Mouse (Mus musculus) midbrain, embryonic 15.5 days (tissue): ENCODE measurements at regions not wholly inside any gene's neighbourhood (a gene's known extent, or its start where the extent isn't known, plus 50 kb on each side); places are given as distances from the start of the nearest gene placed in this dataset.

Experiments
- ATAC-seq: fragments of 200-750 bp; cut with Nextera tagmentation; replicated peaks from 2 replicates; pipeline ENCODE4 v1.8.0; 2017; ENCODE audit warnings: moderate TSS enrichment
- H3K27ac ChIP-seq: fragments of 300-500 bp; sonication (generic); 2 replicates; pipeline ENCODE4 v1.5.1; 2015; ENCODE audit warnings: mild to moderate bottlenecking, inconsistent platforms
- H3K27me3 ChIP-seq: fragments of 300-500 bp; sonication (generic); replicated peaks from 2 replicates; pipeline ENCODE4 v1.6.1; 2015; ENCODE audit warnings: inconsistent platforms
- H3K36me3 ChIP-seq: fragments of 300-500 bp; sonication (generic); replicated peaks from 2 replicates; pipeline ENCODE4 v1.6.1; 2015; ENCODE audit warnings: inconsistent platforms
- H3K4me1 ChIP-seq: fragments of 300-500 bp; sonication (generic); 2 replicates; pipeline ENCODE4 v1.6.1; 2015; ENCODE audit warnings: inconsistent platforms
- H3K4me2 ChIP-seq: fragments of 300-500 bp; sonication (generic); 2 replicates; pipeline ENCODE4 v1.6.1; 2015; ENCODE audit warnings: inconsistent platforms, mild to moderate bottlenecking, moderate library complexity
- H3K4me3 ChIP-seq: fragments of 300-500 bp; sonication (generic); 2 replicates; pipeline ENCODE4 v1.5.1; 2015; ENCODE audit warnings: mild to moderate bottlenecking, inconsistent platforms
- H3K9ac ChIP-seq: fragments of 300-500 bp; sonication (generic); 2 replicates; pipeline ENCODE4 v1.6.1; 2015; ENCODE audit warnings: mild to moderate bottlenecking, inconsistent platforms
- H3K9me3 ChIP-seq: fragments of 300-500 bp; sonication (generic); 2 replicates; pipeline ENCODE4 v1.6.1; 2016; ENCODE audit warnings: inconsistent platforms
- WGBS: fragments of 180-500 bp; shearing (Covaris S2); methylation state at CpG from one replicate; pipeline ENCODE4 v1.1.7; 2015; ENCODE audit warnings: mixed read lengths; 5-methylcytosine and 5-hydroxymethylcytosine counted together

- no peak for ATAC-seq
- peaks cover 7% of the 10 kb centered on the region for H3K4me1 ChIP-seq
- H3K36me3 ChIP-seq: no peaks in the 10 kb centered on the region
- no peaks in the 10 kb centered on the region for H3K9me3 ChIP-seq
- H3K27ac ChIP-seq: no peak overlapping the region
- H3K9ac ChIP-seq: no peak overlapping the region
- WGBS: 65% methylated on average over 20 of the region's 20 CpGs
- no peak overlapping the region for H3K4me3 ChIP-seq
- H3K27me3 ChIP-seq: no peaks in the 10 kb centered on the region
- H3K4me2 ChIP-seq: no peak overlapping the region
Observed at GRCm38 (mm10) chr8:9152313-9152925, 462.1 kb upstream of the Arglu1 start.

- no peak overlapping the region for H3K9ac ChIP-seq
- H3K36me3 ChIP-seq: no peaks in the 10 kb centered on the region
- ATAC-seq: no peak
- no peaks in the 10 kb centered on the region for H3K9me3 ChIP-seq
- H3K4me3 ChIP-seq: no peak overlapping the region
- H3K27me3 ChIP-seq: no peaks in the 10 kb centered on the region
- no peak overlapping the region for H3K27ac ChIP-seq
- no peak overlapping the region for H3K4me2 ChIP-seq
- H3K4me1 ChIP-seq: no peaks in the 10 kb centered on the region; the same call in 1 of the 2 replicates
- 63% methylated on average over 3 of the region's 3 CpGs for WGBS
Observed at GRCm38 (mm10) chr8:9144362-9144761, 454.0 kb upstream of the Arglu1 start.

DNA sequence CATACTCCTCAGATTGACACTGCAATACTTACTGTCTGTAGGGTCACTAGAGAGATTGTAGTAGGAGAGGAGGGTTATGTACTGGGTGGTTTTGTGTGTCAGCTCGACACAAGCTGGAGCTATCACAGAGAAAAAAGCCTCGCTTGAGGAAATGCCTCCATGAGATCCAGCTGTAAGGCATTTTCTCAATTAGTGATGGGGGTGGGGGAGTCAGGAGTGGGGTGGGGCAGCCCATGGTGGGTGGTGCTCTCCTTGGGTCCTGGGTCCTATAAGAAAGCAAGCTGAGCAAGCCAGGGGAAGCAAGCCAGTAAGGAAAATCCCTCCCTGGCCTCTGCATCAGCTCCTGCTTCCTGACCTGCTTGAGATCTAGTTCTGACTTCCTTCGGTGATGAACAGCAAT lies 449.5 kb upstream of the Arglu1 start:
- ATAC-seq: no peak

DNA sequence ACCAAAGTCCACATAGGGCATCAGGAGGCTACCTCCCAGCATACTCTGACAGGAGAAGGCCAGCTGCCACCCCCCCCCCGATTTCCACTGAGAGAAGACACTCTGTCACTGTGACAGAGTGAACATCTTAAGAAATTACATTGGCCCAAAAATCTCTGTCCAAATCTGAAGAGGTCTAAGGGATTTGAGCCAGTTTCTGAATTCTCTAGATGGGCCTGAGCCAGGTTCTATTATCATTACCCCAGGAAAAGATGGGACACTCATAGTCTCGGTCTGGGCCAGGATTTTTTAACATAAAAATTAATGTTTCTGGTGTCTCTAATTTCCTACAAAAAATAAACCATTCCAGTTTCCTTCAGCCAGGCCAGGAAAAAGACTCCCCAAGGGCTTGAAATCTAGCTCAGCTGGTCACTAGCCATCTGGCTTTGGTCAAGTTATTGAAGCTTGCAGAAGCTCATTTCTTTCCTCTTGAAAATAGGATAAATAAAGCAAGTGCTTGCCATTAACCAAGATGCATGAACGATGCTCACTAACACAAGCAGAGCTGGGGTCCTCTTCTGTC lies 448.8 kb upstream of the Arglu1 start:
- Histone ChIP-seq H3K27ac (no peak overlapping the region), H3K27me3 (no peaks in the 10 kb centered on the region), H3K4me3 (no peak overlapping the region), H3K4me2 (no peak overlapping the region), H3K9ac (no peak overlapping the region), H3K9me3 (no peaks in the 10 kb centered on the region), H3K4me1 (no peaks in the 10 kb centered on the region; the same call in 1 of the 2 replicates), H3K36me3 (no peaks in the 10 kb centered on the region)
- ATAC-seq: no peak
- WGBS: 80% methylated on average over 3 of the region's 3 CpGs

More for the DNA sequence above, 449.5 kb upstream of the Arglu1 start:
- H3K9ac ChIP-seq: no peak overlapping the region
- H3K4me3 ChIP-seq: no peak overlapping the region
- no peak overlapping the region for H3K4me2 ChIP-seq
- H3K27ac ChIP-seq: no peak overlapping the region
- 73% methylated on average over 3 of the region's 3 CpGs for WGBS
- no peaks in the 10 kb centered on the region for H3K36me3 ChIP-seq
- no peaks in the 10 kb centered on the region; the same call in 1 of the 2 replicates for H3K4me1 ChIP-seq
- no peaks in the 10 kb centered on the region for H3K27me3 ChIP-seq
- H3K9me3 ChIP-seq: no peaks in the 10 kb centered on the region

GRCm38 (mm10) chr8:9133758-9134157 lies 443.4 kb upstream of the Arglu1 start:
- 67% methylated on average over 7 of the region's 7 CpGs for WGBS
- no peak overlapping the region for H3K4me3 ChIP-seq
- no peaks in the 10 kb centered on the region for H3K9me3 ChIP-seq
- H3K4me2 ChIP-seq: no peak overlapping the region
- no peak overlapping the region for H3K9ac ChIP-seq
- no peaks in the 10 kb centered on the region for H3K27me3 ChIP-seq
- no peak overlapping the region for H3K27ac ChIP-seq
- no peaks in the 10 kb centered on the region for H3K4me1 ChIP-seq
- no peaks in the 10 kb centered on the region for H3K36me3 ChIP-seq
- no peak for ATAC-seq

GRCm38 (mm10) chr8:9132612-9133218 lies 442.4 kb upstream of the Arglu1 start:
- H3K4me2 ChIP-seq: no peak overlapping the region
- H3K9ac ChIP-seq: no peak overlapping the region
- H3K27ac ChIP-seq: no peak overlapping the region
- H3K9me3 ChIP-seq: no peaks in the 10 kb centered on the region
- no peak for ATAC-seq
- no peaks in the 10 kb centered on the region for H3K4me1 ChIP-seq
- no peak overlapping the region for H3K4me3 ChIP-seq
- H3K27me3 ChIP-seq: no peaks in the 10 kb centered on the region
- no peaks in the 10 kb centered on the region for H3K36me3 ChIP-seq
- 71% methylated on average over 5 of the region's 5 CpGs for WGBS

- no peak for ATAC-seq
- Histone ChIP-seq H3K27me3 (no peaks in the 10 kb centered on the region), H3K9me3 (no peaks in the 10 kb centered on the region), H3K27ac (no peak overlapping the region), H3K4me1 (no peaks in the 10 kb centered on the region), H3K4me3 (no peak overlapping the region), H3K9ac (no peak overlapping the region), H3K36me3 (no peaks in the 10 kb centered on the region), H3K4me2 (no peak overlapping the region)
- 80% methylated on average over 4 of the region's 4 CpGs for WGBS
Observed at GRCm38 (mm10) chr8:9131249-9131648, 440.9 kb upstream of the Arglu1 start.

- Histone ChIP-seq H3K4me3 (no peak overlapping the region), H3K4me1 (no peaks in the 10 kb centered on the region), H3K9me3 (no peaks in the 10 kb centered on the region), H3K36me3 (no peaks in the 10 kb centered on the region), H3K27ac (no peak overlapping the region), H3K4me2 (no peak overlapping the region), H3K27me3 (no peaks in the 10 kb centered on the region), H3K9ac (no peak overlapping the region)
- ATAC-seq: no peak
- WGBS: 86% methylated on average over 4 of the region's 4 CpGs
Observed at GRCm38 (mm10) chr8:9124503-9124902, 434.2 kb upstream of the Arglu1 start.

- Histone ChIP-seq H3K4me2 (peak overlapping the region; percentile 43), H3K9ac (no peak overlapping the region), H3K9me3 (no peaks in the 10 kb centered on the region), H3K4me3 (0 out of 2 replicates have a peak overlapping the region, but pooled peaks have one; percentile 9), H3K4me1 (peaks cover 12% of the 10 kb centered on the region), H3K27ac (peak overlapping the region; percentile 53; the same call in 1 of the 2 replicates), H3K36me3 (no peaks in the 10 kb centered on the region), H3K27me3 (no peaks in the 10 kb centered on the region)
- ATAC-seq: peak; percentile 76; the same call in 1 of the 2 replicates
- 57% methylated on average over 27 of the region's 27 CpGs for WGBS
Observed at GRCm38 (mm10) chr8:9117809-9118737, 427.8 kb upstream of the Arglu1 start.

DNA sequence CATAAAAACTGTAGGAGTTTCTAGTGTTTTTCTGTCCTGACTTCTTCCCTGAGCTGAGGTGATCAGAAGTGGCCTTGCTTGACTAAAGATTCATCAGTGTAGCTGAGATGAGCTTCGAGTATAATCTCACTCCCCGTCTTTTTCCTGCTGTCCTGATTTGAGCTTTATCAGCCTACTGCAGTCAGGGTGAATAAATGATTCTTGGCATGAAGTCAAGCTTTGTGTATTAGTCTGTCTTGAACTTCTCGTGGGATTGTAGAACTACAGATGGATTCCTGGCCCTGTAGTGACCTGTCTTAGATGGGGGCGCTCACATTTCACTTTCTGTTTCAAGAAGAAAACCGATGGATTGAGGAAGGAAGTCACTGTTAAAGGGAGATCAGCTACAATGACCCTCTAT lies 405.7 kb upstream of the Arglu1 start:
- no peak for ATAC-seq
- Histone ChIP-seq H3K4me1 (no peaks in the 10 kb centered on the region), H3K9ac (no peak overlapping the region), H3K4me2 (no peak overlapping the region), H3K27me3 (no peaks in the 10 kb centered on the region), H3K36me3 (no peaks in the 10 kb centered on the region), H3K27ac (no peak overlapping the region), H3K9me3 (no peaks in the 10 kb centered on the region), H3K4me3 (no peak overlapping the region)
- WGBS: 77% methylated on average over 5 of the region's 5 CpGs

DNA sequence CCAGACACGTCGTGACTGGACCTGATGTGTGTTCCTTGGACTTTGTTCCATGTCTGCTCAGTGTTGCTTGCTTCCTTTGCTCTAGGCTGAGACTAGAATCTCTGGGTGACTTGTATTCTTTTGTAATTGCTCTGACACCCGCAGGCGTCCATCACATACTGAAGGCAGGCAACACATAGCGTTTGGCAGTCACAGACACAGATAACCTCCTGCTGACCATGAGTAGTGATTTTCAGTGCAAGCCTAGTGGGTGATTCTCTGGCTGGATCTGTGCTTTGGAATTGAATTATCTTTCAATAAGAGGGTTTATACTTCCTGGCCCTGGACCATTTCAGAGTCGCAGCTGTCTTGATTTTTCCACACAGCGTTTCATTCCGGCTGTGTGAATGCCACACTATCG lies 403.7 kb upstream of the Arglu1 start:
- H3K27me3 ChIP-seq: no peaks in the 10 kb centered on the region
- H3K9ac ChIP-seq: no peak overlapping the region
- H3K27ac ChIP-seq: no peak overlapping the region
- H3K4me3 ChIP-seq: no peak overlapping the region
- H3K9me3 ChIP-seq: no peaks in the 10 kb centered on the region
- no peaks in the 10 kb centered on the region for H3K4me1 ChIP-seq
- 61% methylated on average over 9 of the region's 9 CpGs for WGBS
- no peaks in the 10 kb centered on the region for H3K36me3 ChIP-seq
- H3K4me2 ChIP-seq: no peak overlapping the region
- ATAC-seq: no peak

DNA sequence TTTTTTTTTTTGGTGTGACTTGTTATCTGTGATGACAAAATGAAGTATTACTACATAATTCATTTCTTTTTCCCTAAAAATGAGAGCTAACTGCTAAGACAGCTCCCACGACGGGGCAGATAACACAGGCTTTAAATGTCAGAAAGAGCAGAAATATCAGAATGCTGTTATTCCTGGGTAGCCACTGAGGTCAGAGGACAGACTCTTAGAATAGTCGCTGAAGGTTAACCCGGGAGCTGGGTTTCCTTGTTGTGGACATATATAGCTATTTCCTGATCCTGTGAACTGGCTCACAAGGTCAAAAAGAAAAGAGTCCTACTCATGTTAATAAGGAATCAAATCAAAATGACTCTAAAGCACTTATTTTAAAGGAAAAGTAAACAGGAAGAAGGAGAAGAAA lies 403.0 kb upstream of the Arglu1 start:
- no peaks in the 10 kb centered on the region for H3K27me3 ChIP-seq
- H3K4me3 ChIP-seq: no peak overlapping the region
- no peak for ATAC-seq
- 77% methylated on average over 4 of the region's 4 CpGs for WGBS
- H3K36me3 ChIP-seq: no peaks in the 10 kb centered on the region
- H3K4me2 ChIP-seq: no peak overlapping the region
- H3K4me1 ChIP-seq: no peaks in the 10 kb centered on the region
- no peak overlapping the region for H3K27ac ChIP-seq
- H3K9me3 ChIP-seq: no peaks in the 10 kb centered on the region
- no peak overlapping the region for H3K9ac ChIP-seq
